Mouse (Mus musculus): ENCODE measurements around the gene Cryba4. TPM values are rescaled to one million over a fixed set of nuclear protein-coding genes. Genes with fewer than 3 reads are reported as not detected.

The Cryba4 gene
- total and polyA plus RNA-seq, 2 experiments from 2014 or later: 1.6 to 3.7 TPM

GRCm38 (mm10) chr5:112219398-112219797 is 32.9 kb downstream of the Cryba4 start:
- ATAC-seq (ENCODE audit: insufficient read depth, low read depth) (0 out of 2 replicates have a peak, but pooled peaks have one; percentile 15), DNase-seq (ENCODE audit: low spot score) (no peak)
- no peaks in the 10 kb centered on the region for H3K36me3 ChIP-seq (replicated peaks; ENCODE audit: control insufficient read depth, insufficient read depth, low read length)
- no peak overlapping the region for H3K27ac ChIP-seq (ENCODE audit: low read depth)
- no peak overlapping the region for H3K4me2 ChIP-seq (ENCODE audit: low read depth, low read length)
- no peaks in the 10 kb centered on the region for H3K9me3 ChIP-seq (replicated peaks; ENCODE audit: control insufficient read depth, low read length)
- H3K27me3 ChIP-seq (ENCODE audit: control insufficient read depth, insufficient read depth, low read length): peaks cover 48% of the 10 kb centered on the region; the same call in 1 of the 2 replicates
- 6% methylated on average over 1 of the region's 1 CpGs for WGBS
- no peak overlapping the region for H3K4me3 ChIP-seq (ENCODE audit: low read depth, low read length)
- TF ChIP-seq EP300 (IDR thresholded peaks at IDR 0.05; ENCODE audit: low read depth) (no peak), CTCF (IDR thresholded peaks at IDR 0.05; ENCODE audit: low read depth) (no peak)
- no peaks in the 10 kb centered on the region for H3K4me1 ChIP-seq (ENCODE audit: control insufficient read depth, insufficient read depth)
- no peak overlapping the region for H3K9ac ChIP-seq (replicated peaks; ENCODE audit: low read depth, low read length)

- H3K36me3 ChIP-seq (replicated peaks; ENCODE audit: control insufficient read depth, insufficient read depth, low read length): no peaks in the 10 kb centered on the region
- DNase-seq (ENCODE audit: low spot score) (no peak), ATAC-seq (ENCODE audit: insufficient read depth, low read depth) (no peak)
- no peak overlapping the region for H3K9ac ChIP-seq (replicated peaks; ENCODE audit: low read depth, low read length)
- TF ChIP-seq CTCF (IDR thresholded peaks at IDR 0.05; ENCODE audit: low read depth) (no peak), EP300 (IDR thresholded peaks at IDR 0.05; ENCODE audit: low read depth) (no peak)
- H3K4me2 ChIP-seq (ENCODE audit: low read depth, low read length): no peak overlapping the region
- no peaks in the 10 kb centered on the region for H3K9me3 ChIP-seq (replicated peaks; ENCODE audit: control insufficient read depth, low read length)
- no peaks in the 10 kb centered on the region for H3K4me1 ChIP-seq (ENCODE audit: control insufficient read depth, insufficient read depth)
- no peak overlapping the region for H3K27ac ChIP-seq (ENCODE audit: low read depth)
- peaks cover 48% of the 10 kb centered on the region; the same call in 1 of the 2 replicates for H3K27me3 ChIP-seq (ENCODE audit: control insufficient read depth, insufficient read depth, low read length)
- WGBS: 52% methylated on average over 4 of the region's 4 CpGs
- H3K4me3 ChIP-seq (ENCODE audit: low read depth, low read length): no peak overlapping the region
Observed at GRCm38 (mm10) chr5:112218679-112219078, 33.6 kb downstream of the Cryba4 start.

- 65% methylated on average over 22 of the region's 22 CpGs for WGBS
- H3K27ac ChIP-seq (ENCODE audit: low read depth): no peak overlapping the region
- ATAC-seq (ENCODE audit: insufficient read depth, low read depth) (no peak), DNase-seq (ENCODE audit: low spot score) (no peak)
- no peaks in the 10 kb centered on the region for H3K9me3 ChIP-seq (replicated peaks; ENCODE audit: control insufficient read depth, low read length)
- no peaks in the 10 kb centered on the region for H3K36me3 ChIP-seq (replicated peaks; ENCODE audit: control insufficient read depth, insufficient read depth, low read length)
- H3K4me3 ChIP-seq (ENCODE audit: low read depth, low read length): no peak overlapping the region
- TF ChIP-seq CTCF (IDR thresholded peaks at IDR 0.05; ENCODE audit: low read depth) (no peak), EP300 (IDR thresholded peaks at IDR 0.05; ENCODE audit: low read depth) (no peak)
- H3K9ac ChIP-seq (replicated peaks; ENCODE audit: low read depth, low read length): no peak overlapping the region
- no peak overlapping the region for H3K4me2 ChIP-seq (ENCODE audit: low read depth, low read length)
- peaks cover 41% of the 10 kb centered on the region; the same call in 1 of the 2 replicates for H3K27me3 ChIP-seq (ENCODE audit: control insufficient read depth, insufficient read depth, low read length)
- H3K4me1 ChIP-seq (ENCODE audit: control insufficient read depth, insufficient read depth): no peaks in the 10 kb centered on the region
Observed at GRCm38 (mm10) chr5:112217031-112217430, 35.3 kb downstream of the Cryba4 start.

- no peak overlapping the region for H3K4me2 ChIP-seq (ENCODE audit: low read depth, low read length)
- TF ChIP-seq CTCF (IDR thresholded peaks at IDR 0.05; ENCODE audit: low read depth): no peak
- no peak for TF ChIP-seq EP300 (IDR thresholded peaks at IDR 0.05; ENCODE audit: low read depth)
- H3K4me1 ChIP-seq (ENCODE audit: control insufficient read depth, insufficient read depth): no peaks in the 10 kb centered on the region
- H3K9ac ChIP-seq (replicated peaks; ENCODE audit: low read depth, low read length): no peak overlapping the region
- H3K27me3 ChIP-seq (ENCODE audit: control insufficient read depth, insufficient read depth, low read length): peaks cover 40% of the 10 kb centered on the region; the same call in 1 of the 2 replicates
- no peaks in the 10 kb centered on the region for H3K36me3 ChIP-seq (replicated peaks; ENCODE audit: control insufficient read depth, insufficient read depth, low read length)
- no peak overlapping the region for H3K27ac ChIP-seq (ENCODE audit: low read depth)
- H3K4me3 ChIP-seq (ENCODE audit: low read depth, low read length): no peak overlapping the region
- peaks cover under 1% of the 10 kb centered on the region; the same call in 1 of the 2 replicates for H3K9me3 ChIP-seq (replicated peaks; ENCODE audit: control insufficient read depth, low read length)
- DNase-seq (ENCODE audit: low spot score) (no peak), ATAC-seq (ENCODE audit: insufficient read depth, low read depth) (no peak)
- WGBS: 81% methylated on average over 7 of the region's 7 CpGs
Observed at GRCm38 (mm10) chr5:112216335-112216734, 36.0 kb downstream of the Cryba4 start.

- H3K36me3 ChIP-seq (replicated peaks; ENCODE audit: control insufficient read depth, insufficient read depth, low read length): no peaks in the 10 kb centered on the region
- ATAC-seq (ENCODE audit: insufficient read depth, low read depth): no peak
- peak overlapping the region; percentile 13 for H3K4me2 ChIP-seq (ENCODE audit: low read depth, low read length)
- TF ChIP-seq EP300 (IDR thresholded peaks at IDR 0.05; ENCODE audit: low read depth) (no peak), CTCF (IDR thresholded peaks at IDR 0.05; ENCODE audit: low read depth) (no peak)
- H3K4me3 ChIP-seq (ENCODE audit: low read depth, low read length): no peak overlapping the region
- DNase-seq (ENCODE audit: low spot score): peak; percentile 23
- H3K27me3 ChIP-seq (ENCODE audit: control insufficient read depth, insufficient read depth, low read length): peaks cover 38% of the 10 kb centered on the region; the same call in 1 of the 2 replicates
- peaks cover 6% of the 10 kb centered on the region; the same call in 1 of the 2 replicates for H3K9me3 ChIP-seq (replicated peaks; ENCODE audit: control insufficient read depth, low read length)
- H3K27ac ChIP-seq (ENCODE audit: low read depth): peak overlapping the region; percentile 39; the same call in 1 of the 2 replicates
- H3K4me1 ChIP-seq (ENCODE audit: control insufficient read depth, insufficient read depth): no peaks in the 10 kb centered on the region
- WGBS: 46% methylated on average over 9 of the region's 9 CpGs
- H3K9ac ChIP-seq (replicated peaks; ENCODE audit: low read depth, low read length): no peak overlapping the region; the same call in 1 of the 2 replicates
Observed at GRCm38 (mm10) chr5:112215801-112216251, 36.5 kb downstream of the Cryba4 start.

Data from heart, postnatal 0 days (tissue).